ENCODE assay signal across 38 mouse cellular contexts in genomic region chr4:144567752-144568151, GRCm38 (mm10). TPM values are rescaled to one million over a fixed set of nuclear protein-coding genes. Genes with fewer than 3 reads are reported as not detected.
"Had no signal": no experiment of that assay in that cellular context is flagged by ENCODE, and none has a peak within 500 bp of the region (broad histone marks: within the 10 kb centered on the region; RNA-seq: fewer than 3 reads in every experiment).

No protein-coding gene starts in this region.

- DNase-seq: left cerebral cortex, postnatal 4 days; liver; liver, embryonic 13.5 days; liver, postnatal 0 days; lung, adult 18-20 months; lung, adult 2 months; lung, embryonic 14.5 days; lung, postnatal 10 days; lung, postnatal 14 days; lung, postnatal 36 days; lung, postnatal 4 days; midbrain, embryonic 14.5 days had no signal

- H3K9me3 ChIP-seq: limb, embryonic 10.5 days; limb, embryonic 13.5 days; limb, embryonic 15.5 days; liver, embryonic 13.5 days; liver, embryonic 15.5 days; lung, embryonic 15.5 days; megakaryocyte, embryonic 14.5 days had no signal

- H3K27me3 ChIP-seq: limb, embryonic 12.5 days; limb, embryonic 13.5 days; limb, embryonic 15.5 days; liver, embryonic 12.5 days; liver, embryonic 13.5 days; liver, embryonic 15.5 days; lung, embryonic 15.5 days; megakaryocyte, embryonic 14.5 days; midbrain, embryonic 12.5 days; midbrain, embryonic 13.5 days; midbrain, embryonic 15.5 days had no signal

- H3K4me1 ChIP-seq: limb, embryonic 10.5 days; limb, embryonic 12.5 days; limb, embryonic 13.5 days; limb, embryonic 15.5 days; liver, embryonic 12.5 days; liver, embryonic 13.5 days; liver, embryonic 15.5 days; lung, embryonic 15.5 days; megakaryocyte, embryonic 14.5 days; midbrain, embryonic 10.5 days; midbrain, embryonic 12.5 days; midbrain, embryonic 13.5 days; midbrain, embryonic 15.5 days had no signal

- H3K36me3 ChIP-seq: limb, embryonic 10.5 days; limb, embryonic 12.5 days; limb, embryonic 13.5 days; limb, embryonic 15.5 days; liver, embryonic 12.5 days; liver, embryonic 13.5 days; liver, embryonic 15.5 days; lung, embryonic 15.5 days; midbrain, embryonic 10.5 days; midbrain, embryonic 12.5 days; midbrain, embryonic 13.5 days; midbrain, embryonic 15.5 days had no signal

- ATAC-seq: liver, embryonic 12.5 days; liver, postnatal 0 days; lung, postnatal 0 days; midbrain, embryonic 13.5 days; midbrain, embryonic 15.5 days; midbrain, embryonic 16.5 days had no signal

- H3K4me3 ChIP-seq: limb, embryonic 10.5 days; limb, embryonic 12.5 days; limb, embryonic 13.5 days; limb, embryonic 15.5 days; liver, embryonic 12.5 days; liver, embryonic 13.5 days; liver, embryonic 15.5 days; lung, embryonic 15.5 days; megakaryocyte, embryonic 14.5 days; midbrain, embryonic 10.5 days; midbrain, embryonic 12.5 days; midbrain, embryonic 13.5 days; midbrain, embryonic 15.5 days; myocyte had no signal

- H3K27ac ChIP-seq: limb, embryonic 10.5 days; limb, embryonic 12.5 days; limb, embryonic 13.5 days; limb, embryonic 15.5 days; liver, embryonic 12.5 days; liver, embryonic 13.5 days; liver, embryonic 14.5 days; liver, embryonic 15.5 days; lung, embryonic 15.5 days; macrophage; midbrain, embryonic 10.5 days; midbrain, embryonic 12.5 days; midbrain, embryonic 13.5 days; midbrain, embryonic 15.5 days had no signal

RNA-seq across cellular contexts. Expression of gene Gm13124, which starts 2.8 kb away (rescaled TPM):
- polyA plus RNA-seq: limb, embryonic 10.5 days; limb, embryonic 11.5 days; limb, embryonic 12.5 days; limb, embryonic 13.5 days; limb, embryonic 14.5 days; limb, embryonic 15.5 days; liver, adult 2 months; liver, embryonic 11.5 days; liver, embryonic 12.5 days; liver, embryonic 13.5 days; liver, embryonic 14.5 days; liver, embryonic 15.5 days; liver, embryonic 16.5 days; liver, postnatal 0 days; lung, adult 2 months; lung, embryonic 14.5 days; lung, embryonic 15.5 days; lung, embryonic 16.5 days; lung, postnatal 0 days; macrophage; midbrain, embryonic 10.5 days; midbrain, embryonic 11.5 days; midbrain, embryonic 12.5 days; midbrain, embryonic 13.5 days; midbrain, embryonic 14.5 days; midbrain, embryonic 15.5 days; midbrain, embryonic 16.5 days; midbrain, postnatal 0 days; myocyte; neural tube, embryonic 11.5 days had no signal

RNA-seq across cellular contexts. Expression of gene Aadacl4, which starts 45.8 kb away (rescaled TPM):
- polyA plus RNA-seq: limb, embryonic 10.5 days; limb, embryonic 11.5 days; limb, embryonic 12.5 days; limb, embryonic 13.5 days; limb, embryonic 14.5 days; limb, embryonic 15.5 days; liver, adult 2 months; liver, embryonic 11.5 days; liver, embryonic 12.5 days; liver, embryonic 13.5 days; liver, embryonic 14.5 days; liver, embryonic 15.5 days; liver, embryonic 16.5 days; liver, postnatal 0 days; lung, adult 2 months; lung, embryonic 14.5 days; lung, embryonic 15.5 days; lung, embryonic 16.5 days; lung, postnatal 0 days; macrophage; midbrain, embryonic 10.5 days; midbrain, embryonic 11.5 days; midbrain, embryonic 12.5 days; midbrain, embryonic 13.5 days; midbrain, embryonic 14.5 days; midbrain, embryonic 15.5 days; midbrain, embryonic 16.5 days; midbrain, postnatal 0 days; myocyte; neural tube, embryonic 11.5 days had no signal

RNA-seq across cellular contexts. Expression of gene 9430007A20Rik, which starts 48.1 kb away (rescaled TPM):
- polyA plus RNA-seq: limb, embryonic 10.5 days; limb, embryonic 11.5 days; limb, embryonic 12.5 days; limb, embryonic 13.5 days; limb, embryonic 14.5 days; limb, embryonic 15.5 days; liver, adult 2 months; liver, embryonic 11.5 days; liver, embryonic 12.5 days; liver, embryonic 13.5 days; liver, embryonic 14.5 days; liver, embryonic 15.5 days; liver, embryonic 16.5 days; liver, postnatal 0 days; lung, adult 2 months; lung, embryonic 14.5 days; lung, embryonic 15.5 days; lung, embryonic 16.5 days; lung, postnatal 0 days; macrophage; midbrain, embryonic 10.5 days; midbrain, embryonic 11.5 days; midbrain, embryonic 12.5 days; midbrain, embryonic 13.5 days; midbrain, embryonic 14.5 days; midbrain, embryonic 15.5 days; midbrain, embryonic 16.5 days; midbrain, postnatal 0 days; myocyte; neural tube, embryonic 11.5 days had no signal
